Mouse (Mus musculus) cerebellum, adult 11 months (tissue): ENCODE data around the gene Zbtb20.

Experiments used
- DNase-seq: peaks from one replicate; pipeline ENCODE4 v3.0.0; 2022

Gene Zbtb20

DNA sequence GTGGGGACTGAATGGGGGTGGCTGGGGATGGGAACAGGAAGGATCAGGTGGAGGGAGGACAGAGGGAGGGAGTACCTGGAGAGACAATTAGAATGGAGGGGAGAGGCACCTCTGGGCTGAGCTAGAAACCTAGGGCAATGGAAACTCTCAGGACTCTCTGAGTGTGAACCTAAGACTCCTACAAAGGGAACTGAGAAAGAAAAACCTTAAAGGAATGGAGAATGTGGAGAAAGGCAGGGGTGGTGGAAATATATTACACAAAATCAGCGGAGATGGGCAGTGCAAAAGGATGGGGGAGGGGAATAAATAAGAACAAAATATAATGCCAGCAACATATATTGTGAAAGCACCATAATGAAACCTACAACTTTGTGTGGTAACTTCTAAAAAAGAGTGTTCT, 796.3 kb downstream of the Zbtb20 start:
- no peak for DNase-seq

GRCm38 (mm10) chr16:43672697-43673096, 797.0 kb downstream of the Zbtb20 start:
- no peak for DNase-seq

DNA sequence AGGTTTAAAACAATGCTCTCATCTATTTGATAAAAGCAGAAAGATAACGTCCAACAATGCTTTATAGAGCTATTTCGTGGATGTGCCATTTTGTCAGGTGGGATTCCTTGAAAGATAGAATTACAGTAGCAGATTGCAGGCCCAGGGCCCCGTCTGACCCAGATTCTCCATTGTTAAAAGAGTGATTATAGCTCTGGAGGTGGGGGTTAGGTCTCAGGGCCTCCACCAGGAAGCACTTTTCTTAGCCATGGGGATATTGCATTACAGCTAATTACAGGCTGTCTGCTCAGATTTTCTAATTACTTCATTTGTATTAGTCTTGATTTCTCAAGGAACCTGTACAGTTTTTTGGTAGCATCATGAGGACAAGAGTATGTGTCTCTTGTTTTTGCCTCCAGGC, 798.7 kb downstream of the Zbtb20 start:
- no peak for DNase-seq

DNA sequence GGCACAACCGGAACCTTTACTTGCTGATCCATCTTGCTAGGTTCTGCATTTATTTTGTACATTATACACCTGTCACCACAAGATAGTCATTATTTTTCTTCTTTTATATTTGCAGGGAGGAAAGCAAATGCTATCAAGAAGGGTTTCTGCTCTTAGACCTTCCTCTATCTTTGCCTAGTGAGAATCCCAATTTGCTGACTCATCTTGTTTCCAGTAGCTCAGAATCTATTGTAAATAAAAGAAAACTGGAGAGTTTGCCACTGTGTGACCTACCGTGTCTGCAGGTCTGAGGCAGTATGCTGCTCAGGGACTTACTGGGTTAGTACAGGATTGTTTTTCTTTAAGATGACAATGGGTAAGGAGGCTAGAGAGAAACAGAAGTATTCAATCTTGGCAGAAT, 812.3 kb downstream of the Zbtb20 start:
- DNase-seq: no peak

DNA sequence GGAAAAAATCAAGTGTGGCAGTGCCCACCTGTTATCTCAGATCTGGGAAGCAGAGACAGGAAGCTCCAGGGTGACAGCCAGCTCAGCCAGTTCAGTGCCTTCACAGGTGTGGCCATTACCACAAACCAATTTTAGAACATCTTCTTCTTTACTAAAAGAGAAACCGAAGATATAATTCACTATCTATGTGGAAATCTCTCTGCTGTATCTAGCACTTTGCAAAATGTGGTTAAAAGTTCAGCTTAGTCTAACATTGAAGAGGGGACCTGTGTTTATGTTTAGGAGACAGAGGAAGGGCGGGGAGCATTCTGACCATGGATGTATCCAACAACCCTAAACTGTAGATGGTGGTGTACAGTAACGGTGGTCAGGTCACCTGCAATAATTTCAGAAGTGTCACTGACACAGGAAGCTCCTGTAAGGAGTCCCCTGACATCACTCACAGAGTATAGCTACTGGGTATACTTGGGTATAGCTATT, 814.6 kb downstream of the Zbtb20 start:
- DNase-seq: no peak

- no peak for DNase-seq
Measured at GRCm38 (mm10) chr16:43690912-43691311, 815.2 kb downstream of the Zbtb20 start.

GRCm38 (mm10) chr16:43691741-43692140, 816.1 kb downstream of the Zbtb20 start:
- DNase-seq: no peak
